Mouse (Mus musculus) heart, embryonic 12.5 days (tissue): ENCODE results near the gene Klhl12. TPM values are rescaled to one million over a fixed set of nuclear protein-coding genes. Genes with fewer than 3 reads are reported as not detected.
A peak's percentile ranks its signal among the peaks of the same experiment; 100 is the strongest.
"Not testable (repeated sequence)": the region's sequence is repeated elsewhere in the genome, so short reads cannot be mapped to it uniquely, and the experiment has no call there.

Experiments used
- ATAC-seq: fragments of 200-750 bp; cut with Nextera tagmentation; 2 replicates; pipeline ENCODE4 v1.8.0; 2017; ENCODE audit warnings: moderate TSS enrichment, moderate library complexity; ENCODE audit not compliant: insufficient number of reproducible peaks, low FRiP score
- H3K27ac ChIP-seq: fragments of 300-500 bp; sonication (generic); 2 replicates; pipeline ENCODE4 v1.5.1; 2016; ENCODE audit warnings: mild to moderate bottlenecking, moderate library complexity; ENCODE audit not compliant: poor library complexity, severe bottlenecking
- H3K27me3 ChIP-seq: fragments of 300-500 bp; sonication (generic); replicated peaks from 2 replicates; pipeline ENCODE4 v1.6.1; 2016; ENCODE audit warnings: mild to moderate bottlenecking, moderate library complexity
- H3K36me3 ChIP-seq: fragments of 300-500 bp; sonication (generic); 2 replicates; pipeline ENCODE4 v1.6.1; 2016; ENCODE audit warnings: mild to moderate bottlenecking, moderate library complexity
- H3K4me1 ChIP-seq: fragments of 300-500 bp; sonication (generic); replicated peaks from 2 replicates; pipeline ENCODE4 v1.6.1; 2016; ENCODE audit warnings: mild to moderate bottlenecking
- H3K4me2 ChIP-seq: fragments of 300-500 bp; sonication (generic); 2 replicates; pipeline ENCODE4 v1.6.1; 2016; ENCODE audit warnings: mild to moderate bottlenecking, moderate library complexity
- H3K4me3 ChIP-seq: fragments of 300-500 bp; sonication (generic); 2 replicates; pipeline ENCODE4 v1.5.1; 2016; ENCODE audit warnings: mild to moderate bottlenecking
- H3K9ac ChIP-seq: fragments of 300-500 bp; sonication (generic); 2 replicates; pipeline ENCODE4 v1.6.1; 2016; ENCODE audit warnings: mild to moderate bottlenecking, moderate library complexity
- H3K9me3 ChIP-seq: fragments of 300-500 bp; sonication (generic); replicated peaks from 2 replicates; pipeline ENCODE4 v1.6.1; 2016; ENCODE audit warnings: mild to moderate bottlenecking, moderate library complexity
- WGBS: fragments of 180-500 bp; shearing (Covaris S2); methylation state at CpG from one replicate; pipeline ENCODE4 v1.1.7; 2016; 5-methylcytosine and 5-hydroxymethylcytosine counted together
- polyA plus RNA-seq: library from polyadenylated mRNA; unstranded; fragments of >200 nt; fragmentation: Nextera tagmentation; extraction: Ambion mirVana; gene quantifications from 2 replicates; pipeline ENCODE4 v1.2.1, GENCODE M21; 2016

The Klhl12 gene
- polyA plus RNA-seq, 1 experiment from 2014 or later, result 20.4 TPM

GRCm38 (mm10) chr1:134419751-134420458 is 35.4 kb upstream of the Klhl12 start:
- 46% methylated on average over 5 of the region's 5 CpGs for WGBS
- peaks cover 22% of the 10 kb centered on the region for H3K36me3 ChIP-seq
- no peak overlapping the region; the same call in 1 of the 2 replicates for H3K9ac ChIP-seq
- H3K9me3 ChIP-seq, result no peaks in the 10 kb centered on the region
- no peak for ATAC-seq
- H3K27ac ChIP-seq, result peak overlapping the region; percentile 63
- H3K4me3 ChIP-seq, result no peak overlapping the region; the same call in 1 of the 2 replicates
- H3K4me1 ChIP-seq, result peaks cover 66% of the 10 kb centered on the region
- H3K4me2 ChIP-seq, result peak overlapping the region; percentile 36
- H3K27me3 ChIP-seq, result no peaks in the 10 kb centered on the region

DNA sequence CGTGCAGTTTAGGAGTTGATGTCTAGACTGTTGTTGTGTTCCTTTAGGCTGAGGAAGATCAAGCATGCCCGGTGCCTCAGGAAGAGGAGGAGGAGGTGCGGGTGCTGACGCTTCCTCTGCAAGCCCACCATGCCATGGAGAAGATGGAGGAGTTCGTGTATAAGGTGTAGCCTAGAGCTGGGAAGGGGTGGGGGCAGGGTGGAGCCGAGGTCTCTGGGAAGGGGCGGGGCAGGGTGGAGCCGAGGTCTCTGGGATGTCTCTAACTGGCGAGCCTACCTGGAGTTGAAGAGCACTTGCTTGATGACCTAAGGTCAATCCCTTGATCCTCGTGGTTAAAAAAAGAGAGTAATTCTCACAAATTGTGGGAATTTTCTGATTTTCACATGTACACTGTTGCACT is 31.4 kb upstream of the Klhl12 start:
- Histone ChIP-seq H3K27me3 (no peaks in the 10 kb centered on the region), H3K4me1 (peaks cover 51% of the 10 kb centered on the region), H3K27ac (no peak overlapping the region), H3K9ac (no peak overlapping the region), H3K4me2 (no peak overlapping the region; the same call in 1 of the 2 replicates), H3K9me3 (no peaks in the 10 kb centered on the region), H3K36me3 (peaks cover 61% of the 10 kb centered on the region), H3K4me3 (no peak overlapping the region)
- 62% methylated on average over 10 of the region's 10 CpGs for WGBS
- peak; percentile 69 for ATAC-seq

DNA sequence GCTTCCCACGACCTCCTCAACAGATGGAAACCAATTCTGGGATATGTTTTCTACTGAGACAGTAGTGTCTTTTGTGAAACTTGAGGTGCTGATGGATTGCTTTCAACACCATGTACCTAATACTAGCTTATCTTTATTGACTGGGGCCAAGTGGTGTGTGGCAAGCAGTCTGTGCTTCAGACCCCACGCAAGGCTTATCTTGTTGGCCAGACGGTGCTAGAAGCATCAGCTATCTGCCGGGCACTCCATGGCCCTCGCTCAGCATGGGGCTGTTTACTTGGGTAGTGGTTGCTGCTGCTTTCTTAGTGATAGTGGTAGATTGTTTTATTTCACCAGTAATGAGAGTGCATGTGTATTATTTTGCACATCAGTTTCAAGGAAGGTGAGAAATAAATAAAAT is 29.0 kb upstream of the Klhl12 start:
- no peak overlapping the region for H3K4me2 ChIP-seq
- peak overlapping the region; percentile 69 for H3K27ac ChIP-seq
- 6% methylated on average over 5 of the region's 5 CpGs for WGBS
- no peaks in the 10 kb centered on the region for H3K9me3 ChIP-seq
- H3K4me1 ChIP-seq, result peaks cover 27% of the 10 kb centered on the region
- H3K27me3 ChIP-seq, result no peaks in the 10 kb centered on the region
- H3K36me3 ChIP-seq, result peaks cover 82% of the 10 kb centered on the region
- no peak overlapping the region for H3K4me3 ChIP-seq
- ATAC-seq, result peak; percentile 92
- peak overlapping the region; percentile 25; the same call in 1 of the 2 replicates for H3K9ac ChIP-seq

- Histone ChIP-seq H3K9ac (no peak overlapping the region), H3K9me3 (no peaks in the 10 kb centered on the region), H3K27ac (no peak overlapping the region), H3K36me3 (peaks cover 55% of the 10 kb centered on the region), H3K4me3 (no peak overlapping the region), H3K4me1 (no peaks in the 10 kb centered on the region), H3K27me3 (no peaks in the 10 kb centered on the region), H3K4me2 (no peak overlapping the region)
- ATAC-seq, result no peak
- WGBS, result 87% methylated on average over 10 of the region's 10 CpGs
Observed at GRCm38 (mm10) chr1:134433002-134433401, 22.3 kb upstream of the Klhl12 start.

- ATAC-seq, result no peak
- H3K4me3 ChIP-seq, result no peak overlapping the region
- no peak overlapping the region for H3K4me2 ChIP-seq
- no peaks in the 10 kb centered on the region for H3K27me3 ChIP-seq
- no peak overlapping the region for H3K27ac ChIP-seq
- H3K4me1 ChIP-seq, result no peaks in the 10 kb centered on the region
- H3K9ac ChIP-seq, result no peak overlapping the region
- WGBS, result 89% methylated on average over 4 of the region's 4 CpGs
- H3K36me3 ChIP-seq, result peaks cover 50% of the 10 kb centered on the region
- H3K9me3 ChIP-seq, result no peaks in the 10 kb centered on the region
Observed at GRCm38 (mm10) chr1:134433473-134433872, 21.9 kb upstream of the Klhl12 start.

DNA sequence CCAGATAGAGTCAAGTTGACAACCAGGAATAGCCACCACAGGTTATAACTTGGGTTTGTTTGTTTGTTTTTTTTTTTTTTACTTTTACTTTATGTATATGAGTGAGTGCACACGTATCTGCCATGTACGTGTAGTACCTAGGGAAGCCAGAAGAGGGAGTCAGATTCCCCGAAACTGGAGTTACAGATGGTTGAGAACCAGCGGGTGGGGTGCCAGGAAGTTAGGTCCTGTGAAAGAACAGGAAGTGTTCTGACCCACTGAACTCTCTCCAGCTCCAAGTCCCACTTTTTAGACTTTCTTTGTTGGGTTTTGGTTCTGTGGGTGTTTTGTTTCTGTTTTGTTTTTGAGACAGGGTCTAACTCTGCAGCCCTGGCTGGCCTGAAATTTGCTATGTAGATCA is 19.9 kb upstream of the Klhl12 start:
- Histone ChIP-seq H3K4me2 (no peak overlapping the region), H3K27me3 (no peaks in the 10 kb centered on the region), H3K36me3 (peaks cover 32% of the 10 kb centered on the region), H3K4me1 (no peaks in the 10 kb centered on the region), H3K27ac (no peak overlapping the region), H3K9ac (no peak overlapping the region), H3K9me3 (no peaks in the 10 kb centered on the region), H3K4me3 (no peak overlapping the region)
- no peak for ATAC-seq
- WGBS, result 29% methylated on average over 4 of the region's 4 CpGs

DNA sequence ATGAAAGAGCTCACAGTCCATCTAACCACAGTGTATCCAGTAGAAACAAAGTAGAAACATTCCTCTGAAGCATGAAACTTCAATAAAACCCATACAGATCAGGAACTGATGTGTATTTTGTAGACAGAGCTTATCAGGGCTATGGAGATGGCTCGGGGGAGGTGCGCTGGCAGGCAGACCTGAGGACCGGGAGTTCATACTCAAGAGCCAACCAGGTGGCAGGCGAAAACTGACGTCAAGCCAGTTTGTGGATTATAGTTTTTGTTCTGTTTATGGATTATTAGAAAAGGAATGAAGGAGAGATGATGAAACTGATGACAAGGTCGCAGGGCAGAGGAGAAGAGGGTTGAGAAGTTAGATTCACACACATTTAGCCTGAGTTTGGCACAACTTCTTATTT is 14.9 kb upstream of the Klhl12 start:
- Histone ChIP-seq H3K4me3 (no peak overlapping the region), H3K9me3 (no peaks in the 10 kb centered on the region), H3K27ac (no peak overlapping the region), H3K4me2 (no peak overlapping the region), H3K27me3 (no peaks in the 10 kb centered on the region), H3K36me3 (no peaks in the 10 kb centered on the region), H3K9ac (no peak overlapping the region), H3K4me1 (no peaks in the 10 kb centered on the region)
- ATAC-seq, result no peak
- WGBS, result 90% methylated on average over 6 of the region's 6 CpGs

GRCm38 (mm10) chr1:134441737-134442136 is 13.6 kb upstream of the Klhl12 start:
- not testable (repeated sequence) for H3K4me1 ChIP-seq, H3K9ac ChIP-seq, ATAC-seq, H3K4me2 ChIP-seq, H3K36me3 ChIP-seq, H3K27ac ChIP-seq, H3K4me3 ChIP-seq, H3K27me3 ChIP-seq, H3K9me3 ChIP-seq
- WGBS, result 96% methylated on average over 8 of the region's 10 CpGs

- 89% methylated on average over 3 of the region's 3 CpGs for WGBS
- H3K27ac ChIP-seq, result no peak overlapping the region
- H3K4me1 ChIP-seq, result no peaks in the 10 kb centered on the region
- no peaks in the 10 kb centered on the region for H3K9me3 ChIP-seq
- no peak overlapping the region for H3K9ac ChIP-seq
- no peak overlapping the region for H3K4me2 ChIP-seq
- no peaks in the 10 kb centered on the region for H3K36me3 ChIP-seq
- no peak for ATAC-seq
- no peaks in the 10 kb centered on the region for H3K27me3 ChIP-seq
- no peak overlapping the region for H3K4me3 ChIP-seq
Observed at GRCm38 (mm10) chr1:134442394-134442793, 12.9 kb upstream of the Klhl12 start.

- not testable (repeated sequence) for H3K4me2 ChIP-seq, H3K9me3 ChIP-seq, ATAC-seq, H3K27ac ChIP-seq, H3K36me3 ChIP-seq, H3K4me1 ChIP-seq, H3K9ac ChIP-seq, H3K4me3 ChIP-seq, H3K27me3 ChIP-seq
- 83% methylated on average over 1 of the region's 1 CpGs for WGBS
Observed at GRCm38 (mm10) chr1:134443288-134443687, 12.0 kb upstream of the Klhl12 start.

GRCm38 (mm10) chr1:134445418-134445817 is 9.9 kb upstream of the Klhl12 start:
- 81% methylated on average over 2 of the region's 2 CpGs for WGBS
- ATAC-seq, result no peak

GRCm38 (mm10) chr1:134448537-134448936 is 6.8 kb upstream of the Klhl12 start:
- H3K9ac ChIP-seq, H3K36me3 ChIP-seq, H3K4me1 ChIP-seq, H3K4me2 ChIP-seq, H3K9me3 ChIP-seq, H3K27ac ChIP-seq, H3K27me3 ChIP-seq, H3K4me3 ChIP-seq, ATAC-seq: not testable (repeated sequence)
- 70% methylated on average over 3 of the region's 3 CpGs for WGBS

More at GRCm38 (mm10) chr1:134445418-134445817, 9.9 kb upstream of the Klhl12 start:
- H3K27me3 ChIP-seq, result no peaks in the 10 kb centered on the region
- no peak overlapping the region for H3K9ac ChIP-seq
- H3K4me2 ChIP-seq, result no peak overlapping the region
- no peak overlapping the region for H3K4me3 ChIP-seq
- no peaks in the 10 kb centered on the region for H3K4me1 ChIP-seq
- H3K36me3 ChIP-seq, result no peaks in the 10 kb centered on the region
- H3K27ac ChIP-seq, result no peak overlapping the region
- no peaks in the 10 kb centered on the region for H3K9me3 ChIP-seq
